Mouse (Mus musculus) right cerebral cortex, adult 2 months (tissue): Measurements from ENCODE around the gene Tas2r137.

ENCODE experiments used
- DNase-seq, 2 experiments: peaks; one replicate each; pipeline ENCODE4 v3.0.0; 2021 to 2022; ENCODE audit warnings: low spot score in 2 of 2

The Tas2r137 gene

GRCm38 (mm10) chr6:40490933-40491332 is at the start of gene Tas2r137:
Gene Tas2r137 (plus strand): TSS chr6:40491233.
- no peak for DNase-seq

- DNase-seq, result no peak
Observed at GRCm38 (mm10) chr6:40441276-40441675, 49.8 kb upstream of the Tas2r137 start.

DNA sequence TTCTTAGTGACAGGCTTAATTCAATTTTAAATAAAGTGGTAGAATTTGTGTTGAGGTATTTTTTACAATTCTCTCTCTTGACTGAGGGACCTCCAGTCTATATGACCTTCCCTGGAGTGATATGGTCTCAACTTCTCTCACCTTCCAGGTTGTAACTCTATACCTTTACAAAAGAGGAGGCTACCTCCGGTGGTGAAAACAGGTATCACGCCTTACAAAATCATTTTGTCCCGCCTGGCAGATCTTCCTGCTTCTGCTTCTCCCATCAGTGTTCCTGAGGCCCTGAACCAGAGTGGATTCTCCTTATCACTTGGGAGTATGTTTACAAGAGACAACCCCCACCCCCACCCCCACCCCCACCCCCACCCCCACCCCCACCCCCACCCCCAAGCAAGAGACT is 49.3 kb upstream of the Tas2r137 start:
- DNase-seq, result no peak

DNA sequence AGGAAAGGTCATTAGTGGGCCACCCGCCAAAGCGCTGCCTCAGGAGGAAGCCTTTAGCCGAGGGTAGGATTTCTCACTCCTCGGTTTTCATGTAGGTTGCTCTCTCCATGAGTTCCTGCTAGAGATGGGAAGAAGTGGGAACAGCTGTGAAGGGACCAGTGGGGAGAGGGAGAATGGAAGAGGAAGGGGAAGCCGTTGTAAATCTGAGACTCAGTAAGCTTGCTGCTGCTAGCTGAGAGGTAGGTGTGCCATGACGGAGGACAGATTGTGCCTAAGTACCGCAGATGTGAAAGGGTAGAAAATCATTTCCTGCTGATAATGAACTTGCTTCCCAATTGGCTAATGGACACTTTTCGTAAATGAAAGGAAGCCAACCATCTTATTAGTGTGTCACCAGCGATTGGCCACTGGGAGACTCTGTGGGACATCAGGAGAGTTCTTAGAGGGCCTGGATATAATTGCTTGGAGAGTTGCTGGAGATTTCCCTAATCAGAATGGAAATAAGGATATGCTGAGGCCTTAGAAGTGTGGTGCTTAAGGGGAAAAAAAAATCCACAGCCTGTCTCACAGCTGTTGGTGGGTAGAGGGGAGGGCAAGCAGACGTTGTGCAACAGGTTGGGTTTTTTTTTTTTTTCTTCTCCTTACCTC is 47.6 kb upstream of the Tas2r137 start:
- DNase-seq, result no peak

DNA sequence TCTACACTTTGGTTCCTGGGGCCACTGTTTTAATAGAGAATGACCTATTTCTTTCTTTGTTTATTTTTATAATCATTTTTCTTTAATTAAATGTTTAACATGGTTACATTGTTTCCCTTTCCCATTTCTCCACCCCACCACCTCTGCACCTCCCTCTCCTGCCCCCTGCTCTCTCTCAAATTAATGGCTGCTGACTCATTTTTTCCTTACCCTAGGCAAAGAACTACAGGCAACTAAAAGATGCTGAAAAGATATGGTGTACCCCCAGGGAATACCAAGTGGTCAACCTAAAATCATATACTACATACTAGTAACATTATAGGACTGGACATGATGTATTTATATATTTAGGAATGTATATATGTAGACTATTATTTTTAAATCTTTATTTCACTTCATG is 42.4 kb upstream of the Tas2r137 start:
- DNase-seq, result no peak

GRCm38 (mm10) chr6:40454436-40455041 is 36.5 kb upstream of the Tas2r137 start:
- no peak for DNase-seq

DNA sequence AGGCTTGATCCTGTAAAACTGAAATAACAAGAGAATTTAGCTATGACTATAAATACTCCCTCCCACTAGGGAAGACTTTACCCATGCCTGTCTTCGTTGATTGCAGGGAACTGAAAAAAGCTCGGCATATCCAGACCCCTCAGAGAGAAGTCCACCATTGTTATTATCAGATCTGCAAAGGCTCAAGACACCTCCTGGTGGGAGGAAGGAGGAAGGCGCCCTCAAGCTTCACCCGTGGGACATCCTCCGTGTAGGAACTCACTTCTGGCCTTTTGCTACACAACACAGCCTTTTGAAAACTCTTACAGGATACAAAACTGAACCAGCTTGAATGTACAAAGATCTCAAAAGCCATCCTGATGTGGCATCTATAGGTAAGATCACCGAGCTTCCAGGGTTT is 25.3 kb upstream of the Tas2r137 start:
- DNase-seq, result no peak

- DNase-seq, result peak; percentile 92 to 93
Observed at GRCm38 (mm10) chr6:40470916-40471719, 19.9 kb upstream of the Tas2r137 start, which contains the start of gene Ssbp1. Gene Ssbp1 (plus strand): TSS chr6:40471352.

DNA sequence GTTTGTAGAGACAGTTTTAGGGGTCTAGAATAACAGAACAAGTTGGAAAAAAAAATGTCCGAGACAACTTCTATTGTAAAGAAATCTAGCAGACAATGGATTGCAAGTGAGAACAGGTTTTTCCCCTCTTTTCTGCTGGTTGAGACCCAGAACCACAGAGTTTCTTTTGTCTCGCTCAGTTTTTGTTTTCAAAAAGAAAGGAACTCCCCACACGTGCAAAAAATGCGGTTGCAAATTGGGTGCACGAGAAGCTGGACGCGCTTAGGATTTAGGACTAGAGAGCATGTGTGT is 19.4 kb upstream of the Tas2r137 start:
- DNase-seq, result no peak

DNA sequence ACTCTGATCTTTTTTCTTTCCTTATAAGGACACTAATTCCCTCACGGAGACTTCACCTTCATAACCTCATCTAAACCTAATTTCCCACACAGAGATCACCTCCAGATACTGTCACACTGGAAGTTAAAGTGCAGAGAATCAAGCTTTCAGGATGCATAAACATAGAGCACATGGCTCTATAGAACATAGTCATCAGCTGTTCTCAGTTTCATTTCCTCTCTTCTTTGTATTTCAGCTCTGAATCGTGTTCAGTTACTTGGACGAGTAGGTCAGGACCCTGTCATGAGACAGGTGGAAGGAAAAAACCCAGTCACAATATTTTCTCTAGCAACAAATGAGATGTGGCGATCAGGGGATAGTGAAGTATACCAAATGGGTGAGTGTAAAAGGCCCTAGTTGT is 14.9 kb upstream of the Tas2r137 start:
- DNase-seq, result no peak

- no peak for DNase-seq
Observed at GRCm38 (mm10) chr6:40479705-40480104, 11.3 kb upstream of the Tas2r137 start.

GRCm38 (mm10) chr6:40482318-40482717 is 8.7 kb upstream of the Tas2r137 start:
- DNase-seq, result no peak

DNA sequence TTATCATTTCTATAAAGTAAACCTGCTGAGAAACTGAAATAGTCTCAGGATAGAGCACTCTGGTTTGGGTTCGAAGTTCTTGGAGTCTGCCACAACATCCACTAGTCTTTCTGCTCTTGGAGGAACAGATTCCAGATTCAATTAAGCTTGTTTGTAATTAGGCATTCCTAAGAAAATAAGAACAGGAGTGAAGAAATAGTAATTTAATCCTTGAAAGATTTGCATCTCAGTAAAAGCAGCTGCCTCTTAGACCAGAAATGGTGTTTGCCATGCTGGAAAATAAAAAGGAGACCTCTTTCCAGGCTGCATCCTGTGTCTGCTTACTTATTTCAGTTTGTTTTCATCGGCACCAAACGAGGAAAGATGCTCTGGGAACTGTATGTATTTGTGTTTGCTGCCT is 2.2 kb downstream of the Tas2r137 start, which contains the start of gene Tas2r108:
TSS of gene Tas2r108 (plus strand) at position 301 of the 400 bp plus-strand sequence.
- no peak for DNase-seq

DNA sequence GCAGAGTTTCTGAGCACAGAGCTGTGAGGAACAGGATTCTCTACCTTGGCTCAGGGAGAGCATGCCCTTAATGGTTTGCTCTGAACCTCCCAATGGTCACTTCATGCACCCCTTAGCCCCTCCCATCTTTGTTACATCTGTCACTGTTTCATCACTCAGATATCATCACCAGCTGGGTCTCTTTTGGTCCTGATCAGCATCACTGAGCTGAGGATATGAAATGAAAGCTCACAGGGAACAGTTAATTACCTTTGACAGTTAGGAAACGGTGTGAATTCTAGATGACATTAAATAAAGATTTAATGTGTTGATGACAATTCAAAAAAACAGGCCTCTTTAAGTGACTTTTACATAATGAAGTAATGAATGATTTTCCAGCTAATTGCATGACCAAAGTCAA is 28.4 kb downstream of the Tas2r137 start, which contains the start of gene Prss37:
TSS of gene Prss37 (minus strand) at position 101 of the 400 bp plus-strand sequence.
- no peak for DNase-seq
